Mouse (Mus musculus) thymus, postnatal 4 days (tissue): ENCODE data around the gene Klk13.
"Not testable (repeated sequence)": the region's sequence is repeated elsewhere in the genome, so short reads cannot be mapped to it uniquely, and the experiment has no call there.

Source experiments
- DNase-seq: peaks from one replicate; pipeline ENCODE4 v3.0.0; 2021

The Klk13 gene

GRCm38 (mm10) chr7:43712267-43712666, at the start of gene Klk13:
Gene Klk13 (plus strand): TSS chr7:43712567.
- DNase-seq = no peak

- no peak for DNase-seq
Observed at GRCm38 (mm10) chr7:43662804-43663203, 49.6 kb upstream of the Klk13 start.

GRCm38 (mm10) chr7:43667221-43667620, 45.1 kb upstream of the Klk13 start:
- not testable (repeated sequence) for DNase-seq

GRCm38 (mm10) chr7:43668582-43668981, 43.8 kb upstream of the Klk13 start:
- peak; percentile 71 for DNase-seq

GRCm38 (mm10) chr7:43671064-43671808, 41.1 kb upstream of the Klk13 start:
- no peak for DNase-seq

GRCm38 (mm10) chr7:43671809-43672580, 40.4 kb upstream of the Klk13 start, which contains the start of gene Ctu1:
Gene Ctu1 (plus strand): TSS chr7:43672016.
- peak; percentile 81 for DNase-seq

GRCm38 (mm10) chr7:43672581-43673260, 39.6 kb upstream of the Klk13 start:
- peak; percentile 18 for DNase-seq

GRCm38 (mm10) chr7:43675091-43675490, 37.3 kb upstream of the Klk13 start:
- DNase-seq = no peak

- peak; percentile 64 for DNase-seq
Observed at GRCm38 (mm10) chr7:43678517-43678916, 33.9 kb upstream of the Klk13 start.

- peak; percentile 74 for DNase-seq
Observed at GRCm38 (mm10) chr7:43680960-43681359, 31.4 kb upstream of the Klk13 start.

- not testable (repeated sequence) for DNase-seq
Observed at GRCm38 (mm10) chr7:43682511-43682910, 29.9 kb upstream of the Klk13 start.

GRCm38 (mm10) chr7:43685088-43685487, 27.3 kb upstream of the Klk13 start:
- DNase-seq = no peak

GRCm38 (mm10) chr7:43690118-43690517, 22.2 kb upstream of the Klk13 start, which contains the start of gene Klk14:
Gene Klk14 (plus strand): TSS chr7:43690418.
- DNase-seq = no peak

- no peak for DNase-seq
Observed at GRCm38 (mm10) chr7:43710031-43710430, 2.3 kb upstream of the Klk13 start.

- no peak for DNase-seq
Observed at GRCm38 (mm10) chr7:43712917-43713316, 550 bp downstream of the Klk13 start.

GRCm38 (mm10) chr7:43713741-43714351, 1.5 kb downstream of the Klk13 start:
- no peak for DNase-seq

GRCm38 (mm10) chr7:43747788-43748187, 35.4 kb downstream of the Klk13 start:
- DNase-seq = no peak

- DNase-seq = no peak
Observed at GRCm38 (mm10) chr7:43752806-43753205, 40.4 kb downstream of the Klk13 start.

- no peak for DNase-seq
Observed at GRCm38 (mm10) chr7:43766484-43766883, 54.1 kb downstream of the Klk13 start.

GRCm38 (mm10) chr7:43768597-43768996, 56.2 kb downstream of the Klk13 start, which contains the start of gene Klk12:
Gene Klk12 (plus strand): TSS chr7:43768897.
- no peak for DNase-seq

GRCm38 (mm10) chr7:43769636-43770035, 57.3 kb downstream of the Klk13 start:
- no peak for DNase-seq

GRCm38 (mm10) chr7:43770701-43771100, 58.3 kb downstream of the Klk13 start:
- no peak for DNase-seq

GRCm38 (mm10) chr7:43771916-43772315, 59.5 kb downstream of the Klk13 start:
- DNase-seq = no peak
